Mouse (Mus musculus) G1E (cell line): ENCODE data around the gene Cabin1. TPM values are rescaled to one million over a fixed set of nuclear protein-coding genes. Genes with fewer than 3 reads are reported as not detected.

Experiments
- ATAC-seq: 2 replicates; pipeline ENCODE4 v1.8.0; 2016; ENCODE audit warnings: mild to moderate bottlenecking; ENCODE audit not compliant: insufficient number of reproducible peaks, poor library complexity, low FRiP score, severe bottlenecking; ENCODE audit errors: extremely low read depth
- DNase-seq: peaks from one replicate; pipeline ENCODE4 v3.0.0; 2012; ENCODE audit warnings: low spot score
- H3K27me3 ChIP-seq: 2 replicates; pipeline ENCODE4 v1.6.1; 2012; ENCODE audit warnings: mild to moderate bottlenecking, low read length, inconsistent platforms; ENCODE audit not compliant: insufficient read depth
- H3K36me3 ChIP-seq: replicated peaks from 2 replicates; pipeline ENCODE3; 2012; ENCODE audit warnings: mild to moderate bottlenecking, inconsistent platforms
- H3K4me1 ChIP-seq: 2 replicates; pipeline ENCODE4 v1.6.1; 2012; ENCODE audit warnings: low read depth, low read length, inconsistent platforms, mixed read lengths; ENCODE audit not compliant: insufficient read depth
- H3K4me3 ChIP-seq: 2 replicates; pipeline ENCODE4 v1.5.1; 2012; ENCODE audit warnings: low read depth, mild to moderate bottlenecking, inconsistent platforms, low read length, moderate library complexity, mixed read lengths
- H3K9me3 ChIP-seq: replicated peaks from 2 replicates; pipeline ENCODE4 v1.6.1; 2012; ENCODE audit warnings: inconsistent platforms
- CTCF ChIP-seq: IDR thresholded peaks from 2 replicates; pipeline ENCODE4 v1.5.1; 2012; ENCODE audit warnings: low read depth, low read length, inconsistent platforms, mixed read lengths
- GATA1 ChIP-seq: IDR thresholded peaks from 2 replicates; pipeline ENCODE4 v1.6.1; 2012; ENCODE audit warnings: borderline replicate concordance, low read length, inconsistent platforms, mixed read lengths
- GATA2 ChIP-seq: IDR thresholded peaks from 2 replicates; pipeline ENCODE4 v1.6.1; 2012; ENCODE audit warnings: low read depth, low read length, inconsistent platforms, borderline replicate concordance
- POLR2AphosphoS5 ChIP-seq: IDR thresholded peaks from 2 replicates; pipeline ENCODE4 v1.6.1; 2012; ENCODE audit warnings: low read depth, low read length, inconsistent platforms; ENCODE audit not compliant: insufficient replicate concordance
- TAL1 ChIP-seq: conservative IDR thresholded peaks from 2 replicates; pipeline ENCODE4 v1.6.1; 2012; ENCODE audit warnings: low read depth, low read length, inconsistent platforms, mixed read lengths
- polyA plus RNA-seq: library from polyadenylated mRNA; stranded (reverse); fragments of >175 nt; gene quantifications from 2 replicates; pipeline ENCODE4 v1.2.3, GENCODE M21; 2012
- total RNA-seq, 2 experiments: library from RNA; stranded (forward) in 1 of 2; stranded (reverse) in 1 of 2; fragments of 200-1000 nt in 1 of 2; fragments of >200 nt in 1 of 2; fragmentation: Nextera tagmentation in 1 of 2; gene quantifications; 2 replicates each; pipeline ENCODE4 v1.2.3; 2014 to 2017

Cabin1 gene
- total and polyA plus RNA-seq, 3 experiments, result 30.5 to 96.5 (median 78.7) TPM

DNA sequence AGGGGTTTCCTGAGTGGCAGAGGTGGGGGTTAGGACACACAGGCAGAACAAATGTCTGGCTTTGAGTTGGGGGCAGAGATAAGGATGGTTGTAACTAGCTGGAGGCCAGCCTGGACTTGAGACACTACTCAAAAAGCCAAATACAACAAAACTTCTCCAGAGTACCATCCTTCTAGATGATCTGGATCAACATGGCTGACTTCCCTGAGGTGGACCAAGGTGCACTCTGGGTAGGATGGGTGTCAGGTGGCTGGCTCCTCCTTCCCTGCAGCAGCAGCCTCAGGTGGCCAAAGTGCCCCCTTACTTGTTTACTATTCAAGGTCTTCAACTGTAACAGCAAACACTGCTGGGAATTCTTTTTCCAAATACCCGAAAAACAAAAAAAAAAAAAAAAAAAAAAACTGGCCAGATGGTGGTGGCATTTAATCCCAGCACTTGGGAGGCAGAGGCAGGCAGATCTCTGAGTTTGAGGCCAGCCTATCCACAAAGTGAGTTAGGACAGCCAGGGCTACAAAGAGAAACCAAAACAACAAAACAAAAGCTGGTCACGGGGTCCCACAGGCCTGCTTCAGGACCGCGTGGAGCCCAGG lies 114.6 kb downstream of the Cabin1 start:
- Histone ChIP-seq H3K27me3 (no peaks in the 10 kb centered on the region), H3K4me3 (no peak overlapping the region), H3K9me3 (no peaks in the 10 kb centered on the region), H3K4me1 (no peaks in the 10 kb centered on the region), H3K36me3 (peaks cover 100% of the 10 kb centered on the region)
- DNase-seq (no peak), ATAC-seq (no peak)
- TF ChIP-seq CTCF, result no peak
- TF ChIP-seq GATA2, result no peak
- TF ChIP-seq TAL1, result no peak
- TF ChIP-seq POLR2AphosphoS5, result no peak
- no peak for TF ChIP-seq GATA1

DNA sequence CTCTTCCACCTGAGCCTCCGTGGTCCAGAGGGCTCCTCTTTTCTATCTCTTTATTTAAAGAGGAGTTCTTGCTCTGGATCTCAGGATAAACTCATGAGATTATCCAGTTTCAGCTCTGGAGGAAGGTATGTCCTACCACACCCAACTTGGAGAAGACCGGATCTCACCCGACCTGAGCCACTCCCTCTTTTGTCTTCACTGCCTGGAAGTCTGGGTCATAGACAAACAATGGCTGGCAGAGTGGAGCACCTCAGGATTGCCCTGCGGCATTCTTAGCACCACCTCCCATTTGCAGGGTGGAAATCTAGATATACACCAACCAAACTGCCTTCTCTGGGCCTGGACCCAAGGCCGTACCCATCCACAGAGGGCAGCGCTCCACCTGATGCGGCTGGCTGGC lies 115.1 kb downstream of the Cabin1 start:
- DNase-seq, result no peak
- no peak overlapping the region for H3K4me3 ChIP-seq
- H3K4me1 ChIP-seq, result peaks cover 2% of the 10 kb centered on the region; the same call in 1 of the 2 replicates
- H3K9me3 ChIP-seq, result no peaks in the 10 kb centered on the region
- H3K27me3 ChIP-seq, result no peaks in the 10 kb centered on the region
- TF ChIP-seq CTCF, result no peak
- no peak for TF ChIP-seq POLR2AphosphoS5
- no peak for TF ChIP-seq GATA2
- TF ChIP-seq TAL1, result no peak
- TF ChIP-seq GATA1, result no peak
- no peak for ATAC-seq
- peaks cover 100% of the 10 kb centered on the region for H3K36me3 ChIP-seq

DNA sequence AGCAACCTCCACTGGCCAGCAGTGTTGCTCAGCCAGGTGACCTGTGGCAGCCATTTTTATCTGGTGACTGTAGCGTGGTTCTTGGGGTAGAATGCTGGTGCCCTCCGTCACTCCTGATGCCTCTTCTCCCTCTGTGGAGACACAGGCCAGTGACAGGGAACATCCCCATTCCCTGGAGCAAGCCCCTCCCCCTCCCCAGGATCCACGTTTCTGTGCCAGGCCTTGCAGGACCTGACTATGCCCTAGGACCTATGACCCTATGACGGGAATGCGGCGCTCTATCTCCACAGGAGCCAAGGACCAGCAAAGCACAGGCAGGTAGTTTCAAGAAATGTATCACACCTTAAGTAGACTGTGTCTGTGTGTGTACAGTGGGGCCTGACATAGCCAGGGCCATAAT lies 116.0 kb downstream of the Cabin1 start:
- Histone ChIP-seq H3K36me3 (peaks cover 91% of the 10 kb centered on the region), H3K4me3 (no peak overlapping the region), H3K27me3 (no peaks in the 10 kb centered on the region), H3K9me3 (no peaks in the 10 kb centered on the region), H3K4me1 (peaks cover 9% of the 10 kb centered on the region)
- ATAC-seq, result no peak
- DNase-seq, result no peak
- TF ChIP-seq POLR2AphosphoS5 (no peak), GATA1 (no peak), TAL1 (no peak), GATA2 (no peak), CTCF (no peak)

DNA sequence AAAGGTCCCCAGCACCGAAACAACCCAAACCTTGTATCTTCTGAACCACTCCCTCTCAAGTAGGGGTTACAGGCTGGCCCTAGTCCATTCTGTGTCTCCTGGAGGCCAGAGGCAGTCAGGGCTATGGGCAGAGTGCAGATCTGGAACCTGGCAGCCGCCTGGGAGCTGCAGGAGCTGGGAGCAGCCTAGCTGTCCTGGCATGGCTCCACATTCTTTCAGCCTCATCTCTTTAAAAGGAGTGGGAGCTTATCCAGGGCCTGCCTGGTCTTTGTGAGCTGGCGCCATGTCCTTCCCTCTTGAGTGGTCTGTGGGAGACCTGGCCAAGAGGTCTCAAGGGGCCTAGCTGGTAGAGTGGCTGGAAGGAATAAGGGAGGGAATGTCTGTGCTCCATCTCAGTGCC lies 116.8 kb downstream of the Cabin1 start:
- Histone ChIP-seq H3K9me3 (no peaks in the 10 kb centered on the region), H3K36me3 (peaks cover 84% of the 10 kb centered on the region), H3K27me3 (no peaks in the 10 kb centered on the region; the same call in 1 of the 2 replicates), H3K4me1 (peaks cover 9% of the 10 kb centered on the region), H3K4me3 (no peak overlapping the region)
- TF ChIP-seq CTCF (no peak), TAL1 (no peak), GATA2 (no peak), POLR2AphosphoS5 (no peak), GATA1 (no peak)
- no peak for DNase-seq
- no peak for ATAC-seq

DNA sequence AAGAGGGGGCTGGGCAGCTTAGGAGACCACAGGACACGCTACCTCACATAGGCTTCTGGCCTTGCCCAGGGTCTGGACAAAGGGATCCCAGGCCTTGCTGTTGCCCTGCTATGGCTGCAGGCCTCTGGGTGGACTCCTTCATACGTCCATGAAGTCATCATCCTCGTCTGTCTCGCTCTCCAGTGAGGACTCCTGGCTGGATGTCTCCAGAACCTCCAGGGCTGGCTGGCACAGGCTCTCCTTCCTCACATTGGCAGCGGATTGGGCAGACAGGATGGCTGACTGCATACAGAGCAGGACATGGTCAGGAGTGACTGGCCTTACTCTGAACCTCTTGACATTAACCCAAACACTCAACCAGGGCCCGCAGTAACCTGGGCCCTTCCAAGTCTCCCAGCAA lies 117.7 kb downstream of the Cabin1 start:
- no peak for ATAC-seq
- H3K9me3 ChIP-seq, result no peaks in the 10 kb centered on the region
- H3K36me3 ChIP-seq, result peaks cover 74% of the 10 kb centered on the region
- H3K4me3 ChIP-seq, result no peak overlapping the region
- peaks cover 11% of the 10 kb centered on the region for H3K4me1 ChIP-seq
- H3K27me3 ChIP-seq, result peaks cover 3% of the 10 kb centered on the region; the same call in 1 of the 2 replicates
- DNase-seq, result no peak
- TF ChIP-seq TAL1 (no peak), POLR2AphosphoS5 (no peak), GATA2 (no peak), GATA1 (no peak), CTCF (no peak)

DNA sequence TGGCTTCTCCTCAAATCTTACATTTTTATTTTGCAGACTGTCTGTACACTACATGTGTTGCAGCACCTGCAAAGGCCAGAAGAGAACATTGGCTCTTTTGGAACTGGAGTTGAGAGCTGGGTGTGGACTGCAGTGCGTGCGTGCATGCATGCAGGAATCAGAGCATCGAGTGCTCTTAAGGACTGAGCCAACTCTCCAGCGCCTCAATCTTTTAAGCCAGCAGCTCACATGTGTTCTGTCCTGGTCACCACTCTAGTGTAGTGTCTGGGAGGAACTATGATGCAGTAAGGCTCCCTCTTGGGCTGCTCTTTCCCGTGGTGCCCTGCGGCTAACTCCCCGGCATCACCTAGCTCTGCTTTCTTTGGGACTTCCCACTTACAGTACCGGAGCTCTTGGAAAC lies 118.5 kb downstream of the Cabin1 start:
- Histone ChIP-seq H3K9me3 (no peaks in the 10 kb centered on the region), H3K36me3 (peaks cover 66% of the 10 kb centered on the region), H3K27me3 (peaks cover 11% of the 10 kb centered on the region), H3K4me1 (peaks cover 11% of the 10 kb centered on the region), H3K4me3 (no peak overlapping the region)
- ATAC-seq (no peak), DNase-seq (no peak)
- no peak for TF ChIP-seq CTCF
- no peak for TF ChIP-seq GATA1
- TF ChIP-seq POLR2AphosphoS5, result no peak
- TF ChIP-seq TAL1, result no peak
- no peak for TF ChIP-seq GATA2
